Mouse (Mus musculus): ENCODE data around the gene Fam78a.

Gene Fam78a

DNA sequence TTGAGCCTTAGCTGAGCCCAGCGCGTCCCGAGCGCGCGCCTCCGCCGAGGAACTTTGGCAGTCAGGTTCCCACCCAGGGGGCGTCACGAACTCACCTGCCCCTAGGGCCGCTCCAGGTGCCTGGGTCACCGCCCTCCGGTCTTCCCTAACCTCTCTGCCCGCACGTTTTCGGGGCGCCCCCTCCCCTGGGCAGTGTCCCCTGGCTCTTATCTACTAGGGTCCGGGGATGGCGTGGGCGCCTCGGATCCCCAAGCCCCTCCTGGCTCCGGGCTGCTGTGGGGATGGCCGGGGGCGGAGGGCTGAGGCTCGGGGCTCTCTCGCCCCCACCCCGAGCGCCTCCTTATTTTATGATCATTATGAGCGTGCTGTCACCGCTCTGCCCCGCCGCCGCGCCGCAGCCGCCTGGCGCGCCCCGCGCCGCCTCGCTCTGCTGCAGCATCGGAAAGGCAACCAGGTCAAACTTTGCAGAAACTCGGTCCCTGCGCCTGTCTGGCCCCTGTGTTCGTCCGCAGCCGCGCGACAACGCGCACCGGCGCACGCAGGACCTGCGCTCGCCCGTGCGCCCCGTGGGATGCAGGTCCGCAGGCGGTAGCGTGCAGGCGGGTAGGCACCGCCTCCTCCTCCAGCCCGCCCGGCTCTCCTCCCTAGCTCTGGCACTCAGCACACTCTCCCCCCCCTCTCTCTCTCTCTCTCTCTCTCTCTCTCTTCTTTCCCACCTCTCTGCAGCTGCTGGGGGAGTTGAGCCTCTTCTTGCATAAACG, at the start of gene Fam78a:
Gene Fam78a, minus strand, starts transcription at position 747 of the 761 bp plus-strand sequence.
- DNase-seq: no peak

DNA sequence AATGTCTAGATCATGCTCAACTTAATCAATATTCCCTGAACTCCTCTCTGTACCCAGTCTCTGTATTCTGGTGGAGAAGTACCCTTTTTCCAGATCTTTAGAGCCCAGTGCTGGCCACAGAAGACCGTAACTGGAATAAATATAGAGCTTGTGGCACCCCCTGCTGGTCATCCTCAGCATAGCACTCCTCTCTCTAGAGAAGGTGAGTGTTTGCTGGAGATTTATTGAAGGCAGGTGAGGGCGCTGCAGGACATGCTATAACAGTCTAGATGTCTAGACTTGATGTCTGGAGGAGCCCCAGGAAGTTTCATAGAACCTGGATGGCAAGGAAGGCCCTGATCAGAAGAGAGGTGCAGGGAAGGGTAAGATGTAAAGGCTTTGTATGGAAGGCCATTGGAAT, 49.4 kb upstream of the Fam78a start:
- DNase-seq: peak; percentile 92

DNA sequence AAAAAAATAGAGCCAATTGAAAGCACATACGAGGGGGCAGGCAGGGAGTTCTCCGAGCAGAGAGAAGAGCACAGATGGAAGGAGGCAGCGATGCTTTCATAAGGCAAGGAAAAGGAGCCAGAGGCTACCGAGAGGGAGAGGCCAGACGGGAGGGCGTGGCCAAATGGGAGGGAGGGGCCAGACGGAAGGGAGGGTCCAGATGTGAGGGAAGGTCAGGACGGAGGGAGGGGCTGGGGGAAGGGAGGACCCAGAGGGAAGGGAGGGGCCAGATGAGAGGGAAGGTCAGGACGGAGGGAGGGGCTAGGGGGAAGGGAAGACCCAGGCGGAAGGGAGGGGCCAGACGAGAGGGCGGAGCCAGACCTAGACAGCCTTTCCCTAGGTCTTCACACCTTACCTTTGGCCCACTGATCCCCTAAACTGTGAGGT, 47.9 kb upstream of the Fam78a start:
- peak; percentile 67 for DNase-seq

DNA sequence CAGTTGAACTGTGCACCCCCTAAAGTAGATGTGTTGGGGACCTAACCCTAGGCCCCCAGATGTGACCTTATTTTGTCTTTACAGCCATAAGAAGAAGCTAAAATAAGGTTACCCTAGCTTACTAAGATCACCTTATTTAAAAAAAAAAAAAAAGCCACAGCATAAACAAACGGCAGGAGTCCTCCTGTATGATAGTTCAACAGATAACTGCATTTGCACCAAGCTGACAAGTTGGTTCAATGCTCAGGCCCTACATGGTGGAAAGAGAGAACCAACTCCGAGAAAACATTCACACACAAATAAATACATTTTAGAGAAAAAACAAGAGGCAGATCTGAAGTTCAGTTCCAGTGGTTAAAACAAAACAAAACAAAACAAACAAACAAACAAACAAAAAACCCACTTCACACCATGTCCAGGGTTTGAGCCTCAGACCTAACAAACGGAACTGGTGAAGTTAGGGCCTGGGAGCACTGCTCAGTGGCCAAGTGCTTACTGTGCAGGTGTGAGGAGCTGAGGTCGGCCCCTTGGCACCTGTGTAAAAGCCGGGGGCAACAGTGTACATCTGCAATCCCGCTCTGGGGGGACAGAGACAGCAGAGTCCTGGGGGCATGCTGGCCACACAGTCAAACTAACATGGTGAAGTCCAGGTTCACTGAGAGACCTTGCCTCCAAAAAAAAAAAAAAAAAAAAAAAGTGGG, 47.4 kb upstream of the Fam78a start:
- DNase-seq: no peak

DNA sequence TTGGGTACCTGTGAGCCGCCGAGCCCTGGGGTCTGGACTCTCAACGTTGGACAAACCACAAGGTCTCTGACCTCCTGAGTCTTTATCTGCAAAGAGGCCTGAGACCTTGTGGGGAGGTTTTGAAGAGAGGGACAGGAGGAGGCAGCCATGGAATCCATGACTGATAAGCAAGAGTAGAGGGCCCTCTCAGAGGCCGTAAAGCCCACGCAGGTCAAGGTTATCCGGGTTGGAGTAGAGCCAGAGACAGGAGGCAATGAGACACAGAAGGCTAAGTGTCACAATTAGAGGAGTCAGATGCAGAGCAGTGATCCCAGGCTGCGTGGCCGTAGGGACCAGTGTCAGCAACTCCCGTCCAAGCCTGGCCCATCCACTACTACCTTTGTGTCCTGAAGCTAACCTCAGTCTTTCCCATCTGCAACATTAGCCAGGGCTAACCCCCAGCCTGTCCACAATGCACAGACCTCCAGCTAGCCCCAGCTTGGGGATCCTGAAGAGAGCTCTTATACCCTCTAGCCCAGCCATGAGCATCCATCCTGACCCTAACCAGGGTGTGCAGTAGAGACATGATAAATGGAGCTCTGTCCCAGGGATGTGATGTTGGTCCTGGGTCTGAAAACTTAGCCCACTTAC, 46.7 kb upstream of the Fam78a start:
- DNase-seq: no peak

DNA sequence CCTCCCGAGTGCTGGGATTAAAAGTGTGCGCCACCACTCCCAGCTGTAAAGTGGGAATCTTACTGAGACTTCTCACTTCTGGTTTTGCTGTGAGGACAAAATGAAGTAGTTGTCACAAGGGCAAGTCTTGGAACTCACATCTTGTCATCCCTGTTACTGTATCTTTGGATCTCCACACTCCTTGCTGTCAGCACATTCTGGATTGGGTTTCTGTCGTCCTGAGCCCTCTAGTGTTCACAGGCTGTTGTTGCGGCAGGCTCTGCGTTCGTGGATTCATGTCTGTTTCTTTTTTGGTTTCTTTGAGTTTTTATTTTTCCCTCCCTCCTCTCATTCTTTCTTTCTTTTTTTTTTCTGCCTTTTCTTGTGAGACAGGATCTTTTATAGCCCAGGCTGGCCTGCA, 45.8 kb upstream of the Fam78a start:
- peak; percentile 36 for DNase-seq

DNA sequence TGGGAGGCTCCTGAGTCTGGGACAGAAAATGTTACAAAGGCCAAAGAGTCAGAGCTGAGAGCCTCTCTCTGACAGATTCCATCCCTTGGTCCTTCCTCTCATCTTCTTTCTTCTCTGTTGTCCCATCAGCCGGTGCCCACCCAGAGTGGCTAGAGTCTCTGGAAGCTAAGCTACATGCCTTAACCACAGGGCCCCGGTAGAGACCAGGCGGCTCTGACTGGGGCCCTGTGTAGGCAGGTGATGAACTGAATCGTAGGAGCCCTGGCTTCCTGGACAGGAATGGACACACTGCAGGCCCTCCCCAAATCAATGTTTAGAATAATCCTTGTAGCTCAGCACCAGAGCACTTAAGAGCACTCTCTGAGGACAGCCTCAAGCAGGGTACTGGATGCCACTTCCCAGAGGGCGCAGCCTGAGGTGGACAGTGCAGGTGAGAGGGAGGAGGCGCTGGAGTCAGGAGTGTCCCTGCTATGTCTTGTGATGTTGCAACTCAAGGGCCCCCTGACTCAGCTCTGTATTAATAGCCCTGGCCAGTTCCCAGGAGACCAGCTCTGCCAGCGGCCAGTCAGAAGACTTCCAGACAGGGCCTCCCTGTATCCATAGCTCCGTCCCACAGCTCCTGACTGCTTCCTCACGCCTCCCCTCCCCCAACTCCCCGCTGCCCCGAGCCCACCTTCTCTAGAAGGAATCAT, 44.9 kb upstream of the Fam78a start:
- DNase-seq: no peak

DNA sequence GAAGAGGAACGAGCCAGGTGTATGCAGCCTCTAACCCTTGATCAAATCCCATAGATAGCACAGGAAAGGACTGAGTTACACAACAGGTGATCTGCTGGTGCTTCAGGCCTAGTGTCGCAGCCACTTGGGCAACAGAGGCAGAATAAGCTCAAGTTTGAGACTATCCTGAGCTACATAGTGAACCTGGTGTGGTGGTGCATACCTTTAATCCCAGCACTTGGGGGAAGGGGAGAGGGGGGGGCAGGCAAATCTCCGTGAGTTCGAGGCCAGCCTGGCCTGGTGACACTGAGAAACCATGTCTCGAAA, 43.8 kb upstream of the Fam78a start:
- DNase-seq: no peak

DNA sequence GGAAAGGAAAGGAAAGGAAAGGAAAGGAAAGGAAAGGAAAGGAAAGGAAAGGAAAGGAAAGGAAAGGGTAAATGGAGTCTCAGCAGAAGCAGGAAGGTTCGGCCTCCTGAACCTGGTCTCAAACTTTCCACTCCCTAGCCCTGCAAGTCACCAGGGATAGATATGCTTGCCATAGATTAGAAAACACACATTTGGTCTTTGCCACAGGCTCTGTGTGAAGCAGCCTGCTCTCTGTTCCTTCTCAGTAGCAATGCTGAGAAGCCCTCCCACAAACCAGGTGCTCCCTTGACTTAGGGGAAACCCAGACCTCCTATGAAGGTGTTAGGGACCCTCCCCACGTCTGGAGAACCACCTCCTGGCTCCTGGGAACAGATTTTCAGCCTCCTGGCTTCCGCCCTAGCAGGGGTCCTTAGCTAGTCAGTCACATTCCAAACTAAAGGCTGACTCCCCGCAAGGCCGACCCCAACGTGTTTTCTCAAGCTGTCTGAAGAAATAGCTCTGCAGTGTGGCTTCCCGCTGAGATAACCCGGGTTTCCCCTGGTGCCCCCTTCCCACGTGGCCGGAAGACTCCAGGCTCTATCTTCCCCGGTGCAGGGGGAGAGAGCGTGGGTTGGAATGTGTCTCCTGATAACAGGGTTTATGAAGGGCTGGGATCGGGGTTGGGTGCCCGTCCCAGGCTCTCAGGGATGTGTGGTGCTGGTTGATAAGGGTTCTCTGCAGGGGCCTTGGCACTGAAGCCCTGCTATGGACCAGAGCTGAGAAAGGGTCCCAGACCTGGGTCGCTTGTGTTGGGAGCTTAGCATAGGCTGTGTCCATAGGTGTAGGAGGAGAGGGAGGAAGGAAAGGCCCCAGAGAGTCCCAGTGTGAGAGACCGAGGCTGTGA, 43.2 kb upstream of the Fam78a start:
- DNase-seq: no peak

DNA sequence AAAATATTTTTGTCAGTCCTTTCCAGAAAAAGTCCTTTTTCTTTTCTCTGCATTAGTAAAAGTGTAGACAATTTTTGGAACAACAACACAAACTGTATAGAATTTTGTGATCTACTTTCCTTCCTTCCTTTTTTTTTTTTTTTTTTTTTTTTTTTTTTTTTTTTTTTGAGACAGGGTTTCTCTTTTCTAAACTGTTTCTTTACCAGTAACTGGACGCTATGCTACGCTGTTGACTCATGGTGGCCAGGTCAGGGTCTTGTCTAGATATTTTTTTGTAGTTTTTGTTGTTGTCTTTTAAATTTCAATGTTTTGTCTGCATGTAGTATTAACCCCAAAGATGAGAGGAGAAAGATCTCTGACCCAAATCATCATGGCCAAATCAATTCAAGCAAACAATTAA, 37.1 kb upstream of the Fam78a start:
- DNase-seq: no peak

DNA sequence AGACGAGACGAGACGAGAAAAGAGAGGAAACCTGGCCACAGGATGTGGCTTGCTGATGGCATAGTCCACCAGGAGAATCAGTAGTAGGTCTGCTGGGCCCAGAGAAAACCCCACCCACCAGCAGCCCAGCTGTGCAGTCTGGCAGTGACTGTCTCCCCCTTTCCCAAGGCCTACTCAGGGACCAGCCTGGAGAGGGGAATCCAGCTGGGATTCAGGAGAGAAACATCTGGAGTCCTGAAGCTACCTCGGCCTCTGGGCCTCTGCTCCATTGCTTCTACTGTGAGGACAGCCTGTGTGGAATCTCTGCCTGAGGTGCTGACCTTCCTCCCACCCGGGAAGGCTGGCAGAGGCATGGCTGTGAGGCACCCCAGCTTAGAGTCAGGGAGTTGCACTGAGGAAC, 36.5 kb upstream of the Fam78a start:
- DNase-seq: no peak

DNA sequence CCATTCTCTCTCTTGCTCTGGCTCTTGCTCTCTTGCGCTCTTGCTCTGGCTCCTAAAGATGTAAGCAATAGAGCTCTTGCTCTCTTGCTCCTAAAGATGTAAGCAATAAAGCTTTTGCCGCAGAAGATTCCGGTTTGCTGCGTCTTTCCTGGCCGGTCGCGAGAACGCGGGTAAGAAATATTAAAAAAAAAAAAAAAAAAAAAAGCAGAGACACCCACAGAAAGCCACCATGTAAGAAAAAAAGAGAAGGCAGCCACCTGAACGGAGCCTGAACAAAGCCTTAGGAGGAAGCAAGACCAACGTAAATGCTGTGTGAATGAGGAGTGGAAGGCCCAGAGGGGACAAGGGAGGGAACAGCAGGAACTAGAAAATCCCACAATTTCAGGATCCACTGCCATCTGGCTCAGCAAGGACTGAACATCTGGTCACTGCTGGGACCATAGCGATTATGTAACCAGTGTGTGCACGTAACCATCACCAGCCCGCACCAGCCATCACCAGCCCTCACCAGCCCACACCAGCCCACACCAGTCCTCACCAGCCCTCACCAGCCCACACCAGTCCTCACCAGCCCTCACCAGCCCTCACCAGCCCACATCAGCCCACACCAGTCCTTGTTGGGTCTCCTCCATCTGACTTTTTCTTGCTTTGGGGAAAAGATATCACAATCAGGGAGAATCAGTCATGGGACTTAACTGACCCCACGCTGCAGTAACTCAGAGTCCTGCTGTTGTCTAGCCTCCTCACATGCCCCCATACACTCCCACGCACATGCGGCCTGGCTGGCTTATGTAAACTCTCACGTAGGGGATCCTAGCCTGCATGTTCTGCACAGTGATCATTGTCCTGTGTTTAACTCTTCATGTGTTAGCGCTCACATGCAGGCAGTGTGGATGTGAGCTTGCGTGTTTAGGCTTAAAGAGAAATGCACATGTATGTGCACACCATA, 35.4 kb upstream of the Fam78a start:
- DNase-seq: no peak

DNA sequence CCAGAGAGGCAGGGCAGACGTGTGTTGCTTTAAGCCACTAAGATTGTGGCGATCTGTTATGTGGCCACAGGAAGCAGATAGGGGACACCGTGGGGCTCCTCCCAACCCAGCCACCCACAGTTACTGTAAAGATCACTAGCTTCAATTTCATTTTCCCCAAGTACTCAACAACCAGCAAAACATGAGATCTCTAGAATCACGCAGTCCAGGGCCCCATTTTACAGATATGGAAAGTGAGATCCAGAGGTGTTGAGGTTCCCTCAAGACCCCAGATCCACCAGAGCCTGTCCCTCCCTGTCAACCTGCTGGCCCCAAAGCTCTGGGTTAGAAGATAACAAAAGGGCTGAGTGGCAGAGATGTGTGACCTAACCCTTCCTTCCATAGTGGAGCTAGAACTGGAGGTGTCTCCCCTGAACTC, 31.2 kb upstream of the Fam78a start:
- no peak for DNase-seq

DNA sequence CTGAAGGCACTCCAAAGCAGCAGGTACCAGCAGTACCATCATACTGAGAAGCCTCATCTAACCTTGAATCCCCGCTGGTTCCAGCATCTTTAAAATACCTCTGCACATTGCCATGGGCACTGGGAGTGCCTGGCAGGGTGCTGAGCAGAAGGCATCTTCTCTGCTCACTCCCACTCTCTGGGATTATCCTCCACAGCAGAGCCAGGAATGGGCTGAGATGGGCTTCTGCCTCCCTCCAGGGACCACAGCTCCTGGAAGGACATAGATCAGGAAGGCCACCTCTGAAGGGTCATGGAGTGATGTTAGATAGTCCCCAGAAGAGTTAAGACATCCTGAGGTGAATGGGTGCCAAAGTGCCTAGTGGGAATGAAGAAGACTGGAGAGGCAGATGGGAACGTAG, 27.9 kb upstream of the Fam78a start:
- DNase-seq: no peak

DNA sequence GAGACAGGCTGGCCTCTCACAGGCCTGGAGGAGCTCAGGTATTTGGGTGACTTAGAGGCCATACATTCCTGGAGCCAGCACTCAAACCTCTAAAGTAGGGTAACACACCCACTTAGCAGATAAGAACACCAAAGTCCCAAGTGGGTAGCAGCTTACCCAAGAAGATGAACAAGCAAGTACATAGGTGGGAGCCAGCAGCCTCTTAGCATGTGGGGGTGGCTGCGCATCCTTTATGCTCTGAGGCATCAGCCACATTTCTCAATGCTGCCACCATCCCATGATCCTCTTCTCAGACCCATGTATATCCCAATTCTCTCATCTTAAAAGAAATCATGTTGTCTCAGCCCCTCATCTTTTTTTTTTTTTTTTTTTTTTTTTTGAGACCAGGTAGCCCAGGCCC, 26.6 kb upstream of the Fam78a start:
- DNase-seq: no peak

DNA sequence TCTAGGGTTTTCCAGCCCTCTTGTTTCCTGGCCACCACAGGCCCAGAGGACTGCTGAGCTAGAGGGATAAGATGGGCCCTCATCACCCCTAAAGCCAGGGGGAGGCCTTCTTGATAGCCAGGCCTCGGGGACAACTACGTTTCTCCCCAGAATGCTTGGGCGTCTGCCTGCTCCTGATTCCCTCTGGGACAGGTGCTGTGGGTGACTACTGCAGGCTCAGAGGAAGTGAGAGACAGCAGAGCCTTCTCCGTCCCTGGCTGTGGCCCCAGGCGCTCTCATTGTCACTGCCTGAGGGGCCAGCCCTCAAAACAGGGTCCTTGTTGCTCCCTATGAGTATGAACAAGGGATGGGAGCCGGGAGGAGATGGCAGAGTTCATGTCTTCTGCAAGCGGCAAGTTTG, 21.3 kb upstream of the Fam78a start:
- DNase-seq: no peak

DNA sequence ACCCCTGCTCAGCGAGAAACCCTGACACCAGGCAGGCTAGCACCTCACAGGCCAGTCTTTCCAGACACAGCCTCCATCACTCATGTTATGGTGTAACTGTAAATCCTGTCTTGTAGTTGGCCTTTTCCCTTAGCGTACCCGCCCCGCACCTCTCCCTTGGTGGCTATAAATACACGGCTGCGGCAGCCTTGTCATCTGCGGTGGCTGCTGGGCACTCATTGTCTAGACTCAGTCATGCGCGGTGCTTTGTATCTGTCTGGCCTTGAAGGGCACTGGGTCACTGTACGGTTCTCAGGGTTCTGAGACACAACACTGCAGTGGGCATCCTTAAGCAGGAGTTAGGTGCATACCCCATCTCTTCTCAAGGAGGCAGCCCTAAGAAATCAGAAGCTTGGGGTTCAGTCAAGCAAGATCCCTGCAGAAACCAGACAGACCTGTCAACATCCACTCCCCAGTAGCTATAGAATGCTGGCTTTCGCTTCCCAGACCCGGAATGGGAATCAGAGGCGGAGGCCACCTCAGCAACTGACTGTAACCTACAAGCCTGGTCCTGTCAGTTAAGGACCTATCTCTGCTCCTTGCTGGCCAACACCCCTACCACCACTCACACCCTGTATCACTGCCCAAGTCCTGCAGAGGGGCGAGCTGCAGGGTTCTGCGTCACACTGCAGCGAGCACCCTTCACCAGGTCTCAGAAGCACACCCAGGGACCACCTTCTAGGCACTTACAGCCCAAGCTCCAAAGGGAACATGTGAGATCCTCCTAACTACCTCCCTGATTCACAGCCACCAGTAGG, 20.7 kb upstream of the Fam78a start:
- DNase-seq: no peak

DNA sequence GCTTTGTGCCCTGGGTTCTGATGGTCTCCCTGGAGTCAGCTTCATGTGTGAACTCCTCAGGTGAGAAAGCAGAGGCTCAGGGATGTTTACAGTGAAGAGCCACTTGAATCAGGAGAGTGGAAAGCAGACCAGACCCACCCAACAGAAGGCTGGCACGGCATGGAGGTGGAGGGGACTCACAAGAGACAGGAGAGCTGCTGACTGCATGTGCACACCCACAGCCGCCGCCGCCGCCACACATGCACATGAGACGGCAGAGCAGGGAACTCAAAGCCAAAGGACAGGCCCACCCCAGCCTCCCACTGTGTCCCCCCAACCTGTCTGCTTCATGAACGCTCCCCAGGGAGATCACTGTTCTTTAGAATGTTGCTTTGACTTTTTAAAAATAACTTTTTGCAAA, 19.5 kb upstream of the Fam78a start:
- no peak for DNase-seq

DNA sequence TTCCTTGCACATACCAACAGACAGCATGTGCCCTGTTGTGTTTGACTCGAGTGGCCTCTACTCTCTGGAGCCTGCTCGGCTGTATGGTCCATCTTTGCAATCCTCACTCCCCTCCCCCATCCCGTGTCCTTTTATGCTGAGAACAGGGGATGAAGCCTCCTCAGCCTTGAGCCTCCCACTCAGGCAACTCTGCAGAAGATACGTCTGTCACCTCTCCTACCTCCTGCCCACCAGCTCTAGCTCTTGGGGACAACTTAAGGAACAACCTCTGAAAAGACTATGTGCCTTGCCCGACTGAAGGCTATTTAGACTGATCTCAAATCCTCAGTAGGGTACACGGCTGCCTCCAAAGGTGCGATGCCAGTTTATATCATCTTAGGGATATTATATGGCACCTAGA, 18.9 kb upstream of the Fam78a start:
- DNase-seq: no peak

DNA sequence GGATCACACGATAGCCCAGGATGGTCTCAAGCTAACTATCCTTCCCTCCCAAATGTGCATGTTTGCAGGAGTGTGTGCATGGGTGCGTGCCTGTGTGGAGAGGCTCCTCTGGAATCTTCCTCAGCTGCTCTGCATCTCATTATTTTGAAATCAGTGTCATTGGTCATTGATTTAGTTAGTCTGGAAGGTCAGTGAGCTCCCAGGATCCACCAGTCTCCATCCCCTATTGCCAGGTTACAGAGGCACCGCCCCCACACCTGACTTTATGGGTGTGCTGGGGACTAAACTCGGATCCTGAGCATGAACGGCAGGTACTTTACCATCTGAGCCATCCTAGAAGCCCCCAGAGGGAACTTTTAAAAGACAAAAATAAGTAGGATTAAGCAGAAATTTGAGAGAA, 18.3 kb upstream of the Fam78a start:
- no peak for DNase-seq

DNA sequence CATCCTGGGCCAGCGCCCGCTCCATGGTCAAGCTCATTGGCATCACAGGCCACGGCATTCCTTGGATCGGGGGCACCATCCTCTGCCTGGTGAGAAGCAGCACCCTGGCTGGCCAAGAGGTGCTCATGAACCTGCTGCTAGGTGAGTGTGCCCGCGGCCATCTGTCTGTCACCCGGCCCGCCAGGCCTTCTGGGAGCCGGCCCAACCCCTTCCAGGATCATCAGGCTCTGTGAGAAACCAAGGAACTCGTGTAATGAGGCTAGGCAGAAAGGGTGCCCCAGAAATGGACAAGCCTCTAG, 11.4 kb upstream of the Fam78a start:
- DNase-seq: no peak

All from kidney, adult 11 months (tissue).